Mouse (Mus musculus): ENCODE measurements around the gene Ltb4r2. TPM values are rescaled to one million over a fixed set of nuclear protein-coding genes. Genes with fewer than 3 reads are reported as not detected.

The Ltb4r2 gene
- polyA plus RNA-seq, 1 experiment, result 2.0 TPM

DNA sequence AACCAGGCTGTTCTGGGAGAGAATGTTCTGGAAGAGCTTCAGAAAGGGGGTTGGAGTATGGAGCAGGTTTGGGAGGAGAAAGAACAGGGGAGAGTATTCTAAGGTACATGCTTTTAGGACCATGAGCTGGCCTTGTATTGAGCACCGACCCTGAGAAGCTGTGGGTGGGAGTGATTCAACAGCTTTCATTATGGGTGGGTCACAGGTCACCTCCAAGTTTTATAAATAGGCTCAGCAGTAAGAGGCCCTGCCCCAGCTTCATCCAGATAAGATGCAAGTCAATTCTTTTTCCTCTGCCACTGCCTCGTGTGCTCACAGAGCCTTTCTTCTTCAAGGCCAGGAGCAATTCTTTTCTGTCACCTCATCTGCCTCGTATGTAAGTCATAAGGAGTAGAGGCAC is 15.9 kb downstream of the Ltb4r2 start:
- no peak for TF ChIP-seq POLR2A (IDR thresholded peaks at IDR 0.05; ENCODE audit: low read depth, low read length)
- TF ChIP-seq CTCF (IDR thresholded peaks at IDR 0.05; ENCODE audit: borderline replicate concordance, insufficient read depth, low read length), result no peak
- H3K27ac ChIP-seq (ENCODE audit: insufficient read depth, low read length), result no peak overlapping the region
- no peak overlapping the region for H3K4me3 ChIP-seq (ENCODE audit: insufficient read depth, low read length)
- H3K4me1 ChIP-seq (ENCODE audit: control insufficient read depth, insufficient read depth, low read length), result no peaks in the 10 kb centered on the region; the same call in 1 of the 2 replicates

DNA sequence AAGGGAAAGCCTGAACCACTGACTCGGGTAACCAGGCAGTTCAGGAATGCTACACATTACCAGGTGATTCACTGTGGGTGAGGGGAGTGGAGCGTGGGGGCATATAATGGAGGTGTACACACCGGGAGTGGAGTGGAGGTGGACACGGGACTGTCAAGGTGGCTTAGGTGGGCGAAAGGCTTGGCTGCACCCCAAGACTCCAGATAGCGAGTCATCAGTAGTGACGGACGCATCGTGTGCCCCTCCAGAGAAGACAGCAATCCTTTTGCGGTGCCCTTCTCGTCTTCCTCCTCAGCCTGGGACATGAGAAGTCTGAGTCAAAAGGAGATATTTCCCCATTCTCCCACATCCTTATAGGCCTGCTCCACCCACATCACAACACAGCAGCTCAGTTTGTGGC is 16.6 kb downstream of the Ltb4r2 start:
- no peak for TF ChIP-seq POLR2A (IDR thresholded peaks at IDR 0.05; ENCODE audit: low read depth, low read length)
- TF ChIP-seq CTCF (IDR thresholded peaks at IDR 0.05; ENCODE audit: borderline replicate concordance, insufficient read depth, low read length), result no peak
- no peaks in the 10 kb centered on the region; the same call in 1 of the 2 replicates for H3K4me1 ChIP-seq (ENCODE audit: control insufficient read depth, insufficient read depth, low read length)
- H3K4me3 ChIP-seq (ENCODE audit: insufficient read depth, low read length), result no peak overlapping the region
- no peak overlapping the region for H3K27ac ChIP-seq (ENCODE audit: insufficient read depth, low read length)

- no peak overlapping the region for H3K27ac ChIP-seq (ENCODE audit: insufficient read depth, low read length)
- no peak overlapping the region for H3K4me3 ChIP-seq (ENCODE audit: insufficient read depth, low read length)
- TF ChIP-seq CTCF (IDR thresholded peaks at IDR 0.05; ENCODE audit: borderline replicate concordance, insufficient read depth, low read length) (no peak), POLR2A (IDR thresholded peaks at IDR 0.05; ENCODE audit: low read depth, low read length) (no peak)
- H3K4me1 ChIP-seq (ENCODE audit: control insufficient read depth, insufficient read depth, low read length), result peaks cover under 1% of the 10 kb centered on the region
Observed at GRCm38 (mm10) chr14:55778686-55779085, 17.5 kb downstream of the Ltb4r2 start.

GRCm38 (mm10) chr14:55779656-55780055 is 18.4 kb downstream of the Ltb4r2 start:
- Histone ChIP-seq H3K4me3 (ENCODE audit: insufficient read depth, low read length) (no peak overlapping the region), H3K27ac (ENCODE audit: insufficient read depth, low read length) (no peak overlapping the region), H3K4me1 (ENCODE audit: control insufficient read depth, insufficient read depth, low read length) (peaks cover 2% of the 10 kb centered on the region)
- TF ChIP-seq POLR2A (IDR thresholded peaks at IDR 0.05; ENCODE audit: low read depth, low read length) (no peak), CTCF (IDR thresholded peaks at IDR 0.05; ENCODE audit: borderline replicate concordance, insufficient read depth, low read length) (no peak)

- Histone ChIP-seq H3K27ac (ENCODE audit: insufficient read depth, low read length) (no peak overlapping the region), H3K4me3 (ENCODE audit: insufficient read depth, low read length) (no peak overlapping the region), H3K4me1 (ENCODE audit: control insufficient read depth, insufficient read depth, low read length) (peaks cover 2% of the 10 kb centered on the region)
- TF ChIP-seq CTCF (IDR thresholded peaks at IDR 0.05; ENCODE audit: borderline replicate concordance, insufficient read depth, low read length) (no peak), POLR2A (IDR thresholded peaks at IDR 0.05; ENCODE audit: low read depth, low read length) (no peak)
Observed at GRCm38 (mm10) chr14:55780736-55781135, 19.5 kb downstream of the Ltb4r2 start.

DNA sequence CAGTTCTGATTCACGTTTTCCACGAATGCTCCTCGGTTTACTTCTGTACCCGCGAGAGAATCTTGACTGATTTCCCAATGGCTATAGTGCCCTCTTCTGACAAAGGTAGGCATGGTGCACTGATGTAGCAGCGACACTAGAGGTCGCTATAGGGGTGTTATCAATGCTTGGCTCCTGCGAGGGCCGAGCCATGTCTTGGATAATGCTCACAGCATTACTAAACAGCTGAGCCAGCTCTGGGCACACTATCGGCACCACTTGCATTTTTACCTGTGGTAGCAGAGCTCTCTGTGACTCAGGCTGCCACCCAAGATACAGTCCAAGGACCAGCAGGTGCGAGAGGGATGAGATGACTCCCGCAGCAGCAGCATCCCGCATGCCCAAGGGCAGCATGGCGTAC is 20.1 kb downstream of the Ltb4r2 start:
- Histone ChIP-seq H3K27ac (ENCODE audit: insufficient read depth, low read length) (no peak overlapping the region), H3K4me1 (ENCODE audit: control insufficient read depth, insufficient read depth, low read length) (peaks cover 2% of the 10 kb centered on the region), H3K4me3 (ENCODE audit: insufficient read depth, low read length) (no peak overlapping the region)
- TF ChIP-seq CTCF (IDR thresholded peaks at IDR 0.05; ENCODE audit: borderline replicate concordance, insufficient read depth, low read length) (peak; percentile 87), POLR2A (IDR thresholded peaks at IDR 0.05; ENCODE audit: low read depth, low read length) (0 out of 2 replicates have a peak, but pooled peaks have one; percentile 22)

DNA sequence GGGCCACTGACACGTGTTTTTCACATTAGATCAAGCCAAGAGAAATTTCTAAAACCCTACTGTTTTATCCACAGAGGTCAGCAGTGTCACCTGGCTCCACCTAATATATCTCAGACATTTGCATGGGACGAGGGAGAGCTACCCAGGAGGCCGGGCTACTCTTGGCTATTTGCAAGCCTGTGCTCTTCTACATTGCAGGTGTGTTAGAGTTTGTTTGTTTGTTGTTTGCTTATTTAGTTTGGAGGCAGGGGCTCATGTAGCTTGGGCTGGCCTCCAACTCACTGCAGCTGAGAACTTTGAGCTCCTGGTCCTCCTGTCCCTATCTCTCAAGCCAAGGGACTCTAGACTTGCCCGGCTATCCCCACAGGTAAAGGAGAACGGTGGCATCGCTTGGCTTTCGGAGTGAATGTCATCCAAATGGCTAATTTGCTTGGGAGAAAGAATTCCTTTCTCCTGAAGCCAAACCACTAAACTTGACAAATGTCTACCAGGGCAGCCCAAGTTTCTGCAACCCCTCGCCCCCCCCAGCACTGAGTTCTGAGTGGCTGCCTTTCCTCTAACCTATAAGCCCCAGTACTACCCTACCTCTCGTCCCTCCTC is 21.2 kb downstream of the Ltb4r2 start:
- TF ChIP-seq POLR2A (IDR thresholded peaks at IDR 0.05; ENCODE audit: low read depth, low read length) (no peak), CTCF (IDR thresholded peaks at IDR 0.05; ENCODE audit: borderline replicate concordance, insufficient read depth, low read length) (no peak)
- no peak overlapping the region for H3K4me3 ChIP-seq (ENCODE audit: insufficient read depth, low read length)
- H3K27ac ChIP-seq (ENCODE audit: insufficient read depth, low read length), result peak overlapping the region; percentile 72
- peaks cover 2% of the 10 kb centered on the region for H3K4me1 ChIP-seq (ENCODE audit: control insufficient read depth, insufficient read depth, low read length)

- TF ChIP-seq CTCF (IDR thresholded peaks at IDR 0.05; ENCODE audit: borderline replicate concordance, insufficient read depth, low read length), result no peak
- peak; percentile 58 for TF ChIP-seq POLR2A (IDR thresholded peaks at IDR 0.05; ENCODE audit: low read depth, low read length)
- H3K4me1 ChIP-seq (ENCODE audit: control insufficient read depth, insufficient read depth, low read length), result peaks cover 2% of the 10 kb centered on the region; the same call in 1 of the 2 replicates
- H3K4me3 ChIP-seq (ENCODE audit: insufficient read depth, low read length), result peak overlapping the region; percentile 31
- H3K27ac ChIP-seq (ENCODE audit: insufficient read depth, low read length), result peak overlapping the region; percentile 72
Observed at GRCm38 (mm10) chr14:55783171-55783957, 22.1 kb downstream of the Ltb4r2 start.

GRCm38 (mm10) chr14:55783958-55784235 is 22.7 kb downstream of the Ltb4r2 start, which contains the start of gene Adcy4:
Gene Adcy4 (minus strand): TSS chr14:55784095.
- Histone ChIP-seq H3K4me1 (ENCODE audit: control insufficient read depth, insufficient read depth, low read length) (peaks cover 2% of the 10 kb centered on the region; the same call in 1 of the 2 replicates), H3K27ac (ENCODE audit: insufficient read depth, low read length) (peak within 1 kb of the TSS; percentile 72), H3K4me3 (ENCODE audit: insufficient read depth, low read length) (peak within 1 kb of the TSS; percentile 31)
- TF ChIP-seq POLR2A (IDR thresholded peaks at IDR 0.05; ENCODE audit: low read depth, low read length) (no peak; the same call in 1 of the 2 replicates), CTCF (IDR thresholded peaks at IDR 0.05; ENCODE audit: borderline replicate concordance, insufficient read depth, low read length) (no peak)

DNA sequence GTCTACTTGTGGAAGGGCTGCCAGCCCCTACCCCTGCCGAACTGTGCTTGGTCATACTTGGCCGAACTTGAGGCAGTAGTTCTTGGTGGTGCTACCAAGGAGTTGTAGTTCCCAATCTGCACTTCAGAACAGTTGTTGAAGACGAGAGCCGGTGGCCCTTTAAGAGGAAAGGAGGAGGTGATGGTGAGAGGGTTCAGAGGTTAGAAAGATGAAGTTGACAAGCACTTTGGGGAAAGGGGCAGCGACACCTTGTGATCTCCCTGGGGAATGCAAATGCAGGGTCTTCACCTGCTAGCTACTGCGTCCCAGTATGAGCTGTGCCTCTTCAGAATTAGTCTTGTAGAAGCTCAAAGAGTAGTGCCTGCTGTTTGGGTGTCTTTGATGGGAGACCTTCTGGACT is 24.0 kb downstream of the Ltb4r2 start:
- Histone ChIP-seq H3K4me1 (ENCODE audit: control insufficient read depth, insufficient read depth, low read length) (peaks cover 2% of the 10 kb centered on the region; the same call in 1 of the 2 replicates), H3K4me3 (ENCODE audit: insufficient read depth, low read length) (no peak overlapping the region), H3K27ac (ENCODE audit: insufficient read depth, low read length) (no peak overlapping the region)
- peak; percentile 17; the same call in 1 of the 2 replicates for TF ChIP-seq CTCF (IDR thresholded peaks at IDR 0.05; ENCODE audit: borderline replicate concordance, insufficient read depth, low read length)
- TF ChIP-seq POLR2A (IDR thresholded peaks at IDR 0.05; ENCODE audit: low read depth, low read length), result no peak

Measured in embryonic fibroblast, embryonic 13.5 days (primary cell).